In the genomic region with DNA sequence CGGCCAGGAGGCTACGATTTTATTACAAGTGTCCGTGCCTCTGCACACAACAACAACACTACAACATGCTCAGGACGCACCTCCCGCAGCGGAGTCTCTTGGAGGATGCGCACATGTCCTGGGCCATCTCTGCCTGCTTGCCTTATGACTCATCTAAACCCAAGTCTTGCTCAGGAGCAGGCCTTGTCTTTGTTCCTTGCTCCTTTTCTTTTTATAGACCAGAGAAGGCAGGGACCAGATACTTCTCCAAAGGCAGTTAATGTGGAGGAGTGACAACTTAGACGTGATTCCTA, we compare ENCODE assay signal across 14 mouse cellular contexts. TPM values are rescaled to one million over a fixed set of nuclear protein-coding genes. Genes with fewer than 3 reads are reported as not detected.
DNase-seq lines count a peak whose midpoint lies in the region; ATAC-seq and TF ChIP-seq lines count a peak whose summit lies in the region.
"Had no signal": no experiment of that assay in that cellular context is flagged by ENCODE, and none has a peak within 500 bp of the region (broad histone marks: within the 10 kb centered on the region; RNA-seq: fewer than 3 reads in every experiment).

No protein-coding gene starts in this region.

- H3K27ac ChIP-seq in hindbrain, embryonic 14.5 days: peak overlapping the region; percentile 81
- peak overlapping the region; percentile 93 for H3K27ac ChIP-seq in midbrain, embryonic 14.5 days (replicated peaks; ENCODE audit: low read depth, low read length)

- H3K4me2 ChIP-seq in hindbrain, embryonic 14.5 days (replicated peaks): peak overlapping the region; percentile 56
- H3K4me2 ChIP-seq in midbrain, embryonic 14.5 days (ENCODE audit: low read length): peak overlapping the region; percentile 75

- peaks cover 66% of the 10 kb centered on the region for H3K79me2 ChIP-seq in C2C12 (ENCODE audit: control insufficient read depth, insufficient read depth)

- no peak for TF ChIP-seq CTCF in C2C12 (IDR thresholded peaks at IDR 0.05; ENCODE audit: control insufficient read depth, insufficient read depth, insufficient read length)

- H3K4me3 ChIP-seq in C2C12 (ENCODE audit: insufficient read depth, poor library complexity, severe bottlenecking): peak overlapping the region; percentile 79
- H3K4me3 ChIP-seq in hindbrain, embryonic 14.5 days (replicated peaks; ENCODE audit: low read length): peak overlapping the region; percentile 39
- H3K4me3 ChIP-seq in midbrain, embryonic 14.5 days (replicated peaks; ENCODE audit: low read depth, low read length): peak overlapping the region; percentile 59
- H3K4me3 ChIP-seq: erythroblast, embryonic 14.5 days had no signal

- ATAC-seq in hindbrain, embryonic 14.5 days (ENCODE audit: low FRiP score): no peak
- no peak for ATAC-seq in midbrain, embryonic 14.5 days (ENCODE audit: low FRiP score, low TSS enrichment)
- ATAC-seq in megakaryocyte, adult 5-6 weeks (ENCODE audit: poor library complexity, severe bottlenecking): no peak
- ATAC-seq: activated CD4-positive, CD25-positive, alpha-beta regulatory T cell, adult 4 months had no signal

- H3K27me3 ChIP-seq in C2C12 (ENCODE audit: control insufficient read depth, insufficient read depth, insufficient read length): no peaks in the 10 kb centered on the region
- H3K27me3 ChIP-seq in hindbrain, embryonic 14.5 days (ENCODE audit: control insufficient read depth, insufficient read depth, low read length): peaks cover 80% of the 10 kb centered on the region
- H3K27me3 ChIP-seq in midbrain, embryonic 14.5 days (ENCODE audit: control insufficient read depth, insufficient read depth, low read length): peaks cover 46% of the 10 kb centered on the region

- peak overlapping the region; percentile 65 for H3K9ac ChIP-seq in hindbrain, embryonic 14.5 days
- H3K9ac ChIP-seq in midbrain, embryonic 14.5 days (replicated peaks; ENCODE audit: low read length): peak overlapping the region; percentile 91

- H3ac ChIP-seq in C2C12 (ENCODE audit: control insufficient read depth, insufficient read length, low read depth): peak overlapping the region; percentile 67

- H3K79me3 ChIP-seq in C2C12 (ENCODE audit: low read depth): peaks cover 22% of the 10 kb centered on the region

- H3K4me1 ChIP-seq in hindbrain, embryonic 14.5 days (replicated peaks; ENCODE audit: control insufficient read depth, insufficient read depth, low read length): no peaks in the 10 kb centered on the region
- H3K4me1 ChIP-seq in midbrain, embryonic 14.5 days (ENCODE audit: control insufficient read depth, insufficient read depth, low read length): no peaks in the 10 kb centered on the region

- 5% methylated on average over 8 of the region's 8 CpGs for WGBS in hindbrain, embryonic 14.5 days
- WGBS in midbrain, embryonic 14.5 days: 7% methylated on average over 8 of the region's 8 CpGs

- DNase-seq in brain, adult 2 months (ENCODE audit: low read depth, low spot score): peak; percentile 32
- DNase-seq in hindbrain, embryonic 14.5 days (ENCODE audit: low spot score): no peak
- DNase-seq in midbrain, embryonic 14.5 days: peak; percentile 41
- DNase-seq in kidney, postnatal 36 days: no peak
- DNase-seq in right cerebral cortex, adult 2 months (ENCODE audit: low spot score in 2 of 2): no peak
- no peak for DNase-seq in adrenal gland, adult (ENCODE audit: inconsistent age in 2 of 2, low spot score in 1 of 2)
- DNase-seq: layer of hippocampus, postnatal 36 days; lung, adult 18-20 months had no signal

- H3K9me3 ChIP-seq in hindbrain, embryonic 14.5 days (ENCODE audit: control insufficient read depth, low read length): no peaks in the 10 kb centered on the region
- H3K9me3 ChIP-seq in midbrain, embryonic 14.5 days (ENCODE audit: control insufficient read depth, low read length): no peaks in the 10 kb centered on the region

- H3K36me3 ChIP-seq in C2C12 (ENCODE audit: control insufficient read depth, insufficient read depth): no peaks in the 10 kb centered on the region
- H3K36me3 ChIP-seq in hindbrain, embryonic 14.5 days (replicated peaks; ENCODE audit: control insufficient read depth, insufficient read depth): no peaks in the 10 kb centered on the region
- no peaks in the 10 kb centered on the region for H3K36me3 ChIP-seq in midbrain, embryonic 14.5 days (ENCODE audit: control insufficient read depth, insufficient read depth, low read length)

TF ChIP-seq in C2C12, 6 proteins besides CTCF, POLR2A, EP300 and RAD21:
- TF ChIP-seq MYOD1 (IDR thresholded peaks at IDR 0.05; ENCODE audit: control insufficient read depth, insufficient read length, low read depth): peak; percentile 13
- no peak for TF ChIP-seq MYOG (IDR thresholded peaks at IDR 0.05; ENCODE audit: control insufficient read depth, extremely low read depth, insufficient read length)
- TF ChIP-seq MAX (IDR thresholded peaks at IDR 0.05): peak; percentile 95
- TF ChIP-seq FOSL1 (IDR thresholded peaks at IDR 0.05; ENCODE audit: insufficient read depth, low read length, poor library complexity, severe bottlenecking): peak; percentile 50

RNA-seq across cellular contexts. Expression of a gene that starts 2.9 kb away (rescaled TPM):
- 11.5 TPM for polyA plus RNA-seq in C2C12 (2012; fragmentation: generic; extraction: Trizol)
- polyA plus RNA-seq in hindbrain, embryonic 14.5 days (2014; fragmentation: Nextera tagmentation; extraction: Ambion mirVana): 2.7 and 6.2 TPM in 2 replicates
- 16.8 and 18.3 TPM in 2 replicates for polyA plus RNA-seq in midbrain, embryonic 14.5 days (2014; fragmentation: Nextera tagmentation; extraction: Ambion mirVana)
- not detected in 2 replicates for total RNA-seq in megakaryocyte, adult 5-6 weeks (2015)
- total RNA-seq in megakaryocyte, adult 5-6 weeks (2017): not detected in 2 replicates
- total RNA-seq: heart, postnatal 25 days; layer of hippocampus, postnatal 36 days had no signal
- polyA plus RNA-seq: activated CD4-positive, CD25-positive, alpha-beta regulatory T cell, adult 4 months; erythroblast, embryonic 14.5 days; gonadal fat pad, adult 2 months had no signal

Comparison
In these comparisons a context has a peak if more than half of its experiments do, and no peak if none do; other contexts are left out.
1. DNase-seq: peak in brain, adult 2 months (single experiment) and midbrain, embryonic 14.5 days (single experiment); none in hindbrain, embryonic 14.5 days (single experiment), kidney, postnatal 36 days (0 of 2), right cerebral cortex, adult 2 months (0 of 2) and adrenal gland, adult (0 of 2).
2. Peak in every context shown above with its lines, with median percentiles within 50 percentile points of each other: H3K4me3 ChIP-seq.